Mouse (Mus musculus) hindbrain, embryonic 11.5 days (tissue): Measurements from ENCODE around the gene Thegl. TPM values are rescaled to one million over a fixed set of nuclear protein-coding genes. Genes with fewer than 3 reads are reported as not detected.
A peak's percentile ranks its signal among the peaks of the same experiment; 100 is the strongest.
"Not testable (repeated sequence)": the region's sequence is repeated elsewhere in the genome, so short reads cannot be mapped to it uniquely, and the experiment has no call there.

Experiments used
- ATAC-seq: fragments of 200-750 bp; cut with Nextera tagmentation; 2 replicates; pipeline ENCODE4 v1.8.0; 2017; ENCODE audit warnings: mild to moderate bottlenecking, moderate TSS enrichment, moderate library complexity; ENCODE audit not compliant: low FRiP score
- DNase-seq: peaks from one replicate; pipeline ENCODE4 v3.0.0-alpha.2; 2015; ENCODE audit warnings: low spot score
- H3K27ac ChIP-seq: fragments of 300-500 bp; sonication (generic); 2 replicates; pipeline ENCODE4 v1.5.1; 2014; ENCODE audit warnings: mild to moderate bottlenecking, low read depth, low read length
- H3K27me3 ChIP-seq: fragments of 300-500 bp; sonication (generic); 2 replicates; pipeline ENCODE4 v1.6.1; 2014; ENCODE audit warnings: mild to moderate bottlenecking, low read length, moderate library complexity, mixed read lengths; ENCODE audit not compliant: control insufficient read depth, insufficient read depth
- H3K36me3 ChIP-seq: fragments of 300-500 bp; sonication (generic); 2 replicates; pipeline ENCODE4 v1.6.1; 2014; ENCODE audit warnings: mild to moderate bottlenecking, low read length, moderate library complexity, mixed read lengths; ENCODE audit not compliant: control insufficient read depth, insufficient read depth
- H3K4me1 ChIP-seq: fragments of 300-500 bp; sonication (generic); replicated peaks from 2 replicates; pipeline ENCODE4 v1.6.1; 2014; ENCODE audit warnings: low read length, mixed read lengths; ENCODE audit not compliant: control insufficient read depth, insufficient read depth
- H3K4me2 ChIP-seq: fragments of 300-500 bp; sonication (generic); replicated peaks from 2 replicates; pipeline ENCODE4 v1.6.1; 2014; ENCODE audit warnings: mild to moderate bottlenecking, low read depth, low read length
- H3K4me3 ChIP-seq: fragments of 300-500 bp; sonication (generic); 2 replicates; pipeline ENCODE4 v1.5.1; 2014; ENCODE audit warnings: low read depth, low read length
- H3K9ac ChIP-seq: fragments of 300-500 bp; sonication (generic); 2 replicates; pipeline ENCODE4 v1.6.1; 2014; ENCODE audit warnings: low read depth, low read length
- H3K9me3 ChIP-seq: fragments of 300-500 bp; sonication (generic); 2 replicates; pipeline ENCODE4 v1.6.1; 2016; ENCODE audit warnings: low read length; ENCODE audit not compliant: control insufficient read depth
- WGBS: fragments of 180-500 bp; shearing (Covaris S2); extraction: QIAGEN DNeasy Blood & Tissue Kit; methylation state at CpG from one replicate; pipeline ENCODE4 v1.1.7; 2014; 5-methylcytosine and 5-hydroxymethylcytosine counted together
- polyA plus RNA-seq: library from polyadenylated mRNA; unstranded; fragments of >200 nt; fragmentation: Nextera tagmentation; extraction: Ambion mirVana; gene quantifications from 2 replicates; pipeline ENCODE4 v1.2.1, GENCODE M21; 2014

Gene Thegl
- 0.46 TPM in 1 of 2 replicates, not detected in the other for polyA plus RNA-seq

GRCm38 (mm10) chr5:77015544-77016482 is at the start of gene Thegl:
Thegl (plus strand) TSS chr5:77016023.
- H3K9ac ChIP-seq, result peak within 1 kb of the TSS; percentile 37
- H3K4me2 ChIP-seq, result peak within 1 kb of the TSS; percentile 56
- no peaks in the 10 kb centered on the region for H3K27me3 ChIP-seq
- H3K4me3 ChIP-seq, result peak within 1 kb of the TSS; percentile 41
- no peak within 1 kb of the TSS for H3K27ac ChIP-seq
- no peaks in the 10 kb centered on the region for H3K36me3 ChIP-seq
- H3K4me1 ChIP-seq, result 0 out of 2 replicates have a peak, but pooled peaks cover 2% of the 10 kb centered on the region
- WGBS, result 12% methylated on average over 57 of the region's 57 CpGs
- H3K9me3 ChIP-seq, result no peaks in the 10 kb centered on the region
- peak; percentile 89 for DNase-seq
- ATAC-seq, result peak; percentile 97

DNA sequence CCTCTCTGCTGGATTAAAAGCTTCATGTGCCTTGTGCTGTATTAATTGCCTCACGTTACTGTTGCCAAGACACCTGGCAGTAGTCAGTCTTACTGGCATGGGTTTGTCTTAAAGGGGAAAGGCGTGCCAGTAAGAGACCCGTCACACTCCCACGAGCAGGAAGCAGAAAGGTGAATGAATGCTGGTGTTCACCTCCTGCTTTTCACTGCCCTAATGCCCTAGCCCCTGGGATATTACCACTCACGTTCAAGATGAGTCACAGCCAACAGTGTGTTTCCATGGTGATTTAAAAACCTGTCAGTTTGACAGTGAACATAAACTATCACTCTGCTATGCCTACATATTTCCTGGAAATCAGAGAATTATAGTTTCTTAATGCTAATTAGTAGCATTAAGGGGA is 46.6 kb upstream of the Thegl start:
- Histone ChIP-seq H3K4me3 (no peak overlapping the region), H3K9ac (no peak overlapping the region), H3K36me3 (peaks cover 6% of the 10 kb centered on the region; the same call in 1 of the 2 replicates), H3K27ac (no peak overlapping the region), H3K9me3 (no peaks in the 10 kb centered on the region), H3K4me2 (no peak overlapping the region), H3K4me1 (no peaks in the 10 kb centered on the region), H3K27me3 (no peaks in the 10 kb centered on the region)
- 87% methylated on average over 5 of the region's 5 CpGs for WGBS
- DNase-seq, result no peak
- ATAC-seq, result no peak

GRCm38 (mm10) chr5:76971115-76971514 is 44.7 kb upstream of the Thegl start:
- H3K4me2 ChIP-seq, DNase-seq, H3K4me1 ChIP-seq, H3K9me3 ChIP-seq, H3K36me3 ChIP-seq, H3K27me3 ChIP-seq, H3K4me3 ChIP-seq, ATAC-seq, H3K9ac ChIP-seq, H3K27ac ChIP-seq: not testable (repeated sequence)
- WGBS, result 84% methylated on average over 1 of the region's 1 CpGs

GRCm38 (mm10) chr5:76973488-76973887 is 42.3 kb upstream of the Thegl start:
- Histone ChIP-seq H3K9me3 (no peaks in the 10 kb centered on the region), H3K4me1 (no peaks in the 10 kb centered on the region), H3K36me3 (peaks cover 6% of the 10 kb centered on the region; the same call in 1 of the 2 replicates), H3K9ac (no peak overlapping the region), H3K4me3 (peak overlapping the region; percentile 94; the same call in 1 of the 2 replicates), H3K27ac (no peak overlapping the region), H3K27me3 (no peaks in the 10 kb centered on the region), H3K4me2 (peak overlapping the region; percentile 79)
- WGBS, result 72% methylated on average over 3 of the region's 3 CpGs
- DNase-seq (no peak), ATAC-seq (no peak)

DNA sequence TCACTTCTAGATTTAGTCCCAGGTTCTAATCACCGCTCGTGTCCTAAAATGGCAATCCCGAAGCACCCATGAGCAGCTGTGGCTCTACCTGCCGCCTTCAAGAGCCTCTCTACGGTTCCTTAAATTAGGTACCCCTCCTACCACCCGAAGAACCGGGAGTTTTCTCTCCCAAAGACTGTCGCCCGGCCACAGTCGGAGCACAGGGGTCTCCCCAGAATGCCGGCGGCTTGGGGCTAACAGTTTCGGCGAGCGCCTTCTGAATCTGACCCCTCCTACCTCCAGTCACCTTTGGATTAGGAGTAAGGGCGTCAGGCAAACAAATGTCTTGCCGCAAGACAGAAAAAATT is 41.6 kb upstream of the Thegl start:
- H3K4me3 ChIP-seq, result peak overlapping the region; percentile 94
- ATAC-seq (no peak), DNase-seq (no peak)
- peak overlapping the region; percentile 79 for H3K4me2 ChIP-seq
- H3K36me3 ChIP-seq, result peaks cover 2% of the 10 kb centered on the region; the same call in 1 of the 2 replicates
- H3K9me3 ChIP-seq, result no peaks in the 10 kb centered on the region
- no peaks in the 10 kb centered on the region for H3K4me1 ChIP-seq
- 3% methylated on average over 17 of the region's 17 CpGs for WGBS
- H3K9ac ChIP-seq, result peak overlapping the region; percentile 81
- no peak overlapping the region for H3K27ac ChIP-seq
- H3K27me3 ChIP-seq, result no peaks in the 10 kb centered on the region

DNA sequence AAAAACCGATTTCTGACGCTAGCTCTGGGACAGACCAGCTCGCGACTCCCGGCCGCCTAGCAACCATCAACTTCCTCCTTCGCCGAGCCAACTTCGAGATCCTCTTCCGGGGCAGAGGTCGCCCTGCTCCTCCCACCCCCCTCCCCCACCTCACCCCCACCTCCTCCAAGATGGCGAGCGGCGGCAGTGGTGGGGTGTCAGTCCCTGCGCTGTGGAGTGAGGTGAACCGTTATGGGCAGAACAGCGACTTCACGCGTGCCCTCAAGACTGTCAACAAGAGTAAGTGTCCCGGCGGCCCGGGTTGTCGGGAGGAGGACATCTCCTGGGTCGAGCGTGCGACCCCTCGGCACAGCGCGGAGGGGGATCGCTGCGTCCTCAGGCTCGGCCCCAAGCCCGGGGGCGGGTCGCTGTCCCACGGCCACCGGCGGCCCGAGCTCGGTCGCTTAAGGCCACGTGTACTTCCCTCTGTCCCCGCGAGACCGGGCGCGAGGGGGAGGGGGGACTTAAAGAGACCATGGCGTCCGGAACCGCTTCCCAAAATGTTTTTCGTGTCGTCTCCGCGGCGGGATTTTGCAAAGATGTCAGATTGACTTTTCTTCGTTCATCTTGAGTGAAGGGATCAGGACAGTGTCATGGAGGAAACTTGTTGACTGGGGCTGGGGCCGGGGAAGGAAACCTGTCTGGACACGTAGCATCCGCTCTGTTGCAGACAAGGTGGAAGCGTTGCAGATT is 41.1 kb upstream of the Thegl start, which contains the start of gene Srp72:
Srp72 (plus strand) TSS at position 130 of the 732 bp plus-strand sequence.
- Histone ChIP-seq H3K4me1 (no peaks in the 10 kb centered on the region), H3K4me3 (peak within 1 kb of the TSS; percentile 94), H3K27ac (peak within 1 kb of the TSS; percentile 78), H3K9ac (peak within 1 kb of the TSS; percentile 81), H3K4me2 (peak within 1 kb of the TSS; percentile 79), H3K9me3 (no peaks in the 10 kb centered on the region), H3K36me3 (no peaks in the 10 kb centered on the region), H3K27me3 (no peaks in the 10 kb centered on the region)
- DNase-seq (peak; percentile 92), ATAC-seq (peak; percentile 94)
- WGBS, result under 1% methylated on average over 60 of the region's 60 CpGs

GRCm38 (mm10) chr5:76975736-76976135 is 40.1 kb upstream of the Thegl start:
- DNase-seq (no peak), ATAC-seq (no peak)
- no peaks in the 10 kb centered on the region for H3K4me1 ChIP-seq
- peaks cover 4% of the 10 kb centered on the region; the same call in 1 of the 2 replicates for H3K36me3 ChIP-seq
- no peak overlapping the region for H3K9ac ChIP-seq
- 92% methylated on average over 8 of the region's 8 CpGs for WGBS
- no peak overlapping the region for H3K27ac ChIP-seq
- no peaks in the 10 kb centered on the region for H3K27me3 ChIP-seq
- H3K4me2 ChIP-seq, result no peak overlapping the region; the same call in 1 of the 2 replicates
- H3K9me3 ChIP-seq, result no peaks in the 10 kb centered on the region
- H3K4me3 ChIP-seq, result no peak overlapping the region; the same call in 1 of the 2 replicates

- 93% methylated on average over 11 of the region's 11 CpGs for WGBS
- H3K36me3 ChIP-seq, result peaks cover 20% of the 10 kb centered on the region
- no peak overlapping the region for H3K27ac ChIP-seq
These were observed 31.8 kb upstream of the Thegl start for GRCm38 (mm10) chr5:76984015-76984414.

More at GRCm38 (mm10) chr5:76984015-76984414, 31.8 kb upstream of the Thegl start:
- no peak overlapping the region for H3K4me2 ChIP-seq
- H3K4me3 ChIP-seq, result no peak overlapping the region
- no peaks in the 10 kb centered on the region for H3K9me3 ChIP-seq
- DNase-seq, result no peak
- no peaks in the 10 kb centered on the region for H3K4me1 ChIP-seq
- ATAC-seq, result no peak
- H3K9ac ChIP-seq, result no peak overlapping the region
- no peaks in the 10 kb centered on the region for H3K27me3 ChIP-seq
